Mouse (Mus musculus) embryonic facial prominence, embryonic 14.5 days (tissue): ENCODE measurements around the gene Olfr49. TPM values are rescaled to one million over a fixed set of nuclear protein-coding genes. Genes with fewer than 3 reads are reported as not detected.
A peak's percentile ranks its signal among the peaks of the same experiment; 100 is the strongest.

Experiments used
- ATAC-seq: fragments of 200-750 bp; cut with Nextera tagmentation; 2 replicates; pipeline ENCODE4 v1.8.0; 2017; ENCODE audit warnings: low read depth, moderate number of reproducible peaks, moderate TSS enrichment
- DNase-seq: peaks from one replicate; pipeline ENCODE4 v3.0.0-alpha.2; 2015; ENCODE audit warnings: low spot score
- H3K27ac ChIP-seq: fragments of 300-500 bp; sonication (generic); replicated peaks from 2 replicates; pipeline ENCODE4 v1.5.1; 2014; ENCODE audit warnings: low read depth, mild to moderate bottlenecking, low read length, moderate library complexity
- H3K27me3 ChIP-seq: fragments of 300-500 bp; sonication (generic); replicated peaks from 2 replicates; pipeline ENCODE4 v1.6.1; 2014; ENCODE audit warnings: low read length; ENCODE audit not compliant: control insufficient read depth, insufficient read depth
- H3K36me3 ChIP-seq: fragments of 300-500 bp; sonication (generic); 2 replicates; pipeline ENCODE4 v1.6.1; 2014; ENCODE audit warnings: low read length, mixed read lengths; ENCODE audit not compliant: control insufficient read depth, insufficient read depth
- H3K4me1 ChIP-seq: fragments of 300-500 bp; sonication (generic); 2 replicates; pipeline ENCODE4 v1.6.1; 2014; ENCODE audit warnings: antibody characterized with exemption, low read length; ENCODE audit not compliant: control insufficient read depth, insufficient read depth
- H3K4me2 ChIP-seq: fragments of 300-500 bp; sonication (generic); 2 replicates; pipeline ENCODE4 v1.6.1; 2014; ENCODE audit warnings: low read depth, mild to moderate bottlenecking, low read length, moderate library complexity, mixed read lengths
- H3K4me3 ChIP-seq: fragments of 300-500 bp; sonication (generic); 2 replicates; pipeline ENCODE4 v1.5.1; 2014; ENCODE audit warnings: low read depth, mild to moderate bottlenecking, low read length
- H3K9ac ChIP-seq: fragments of 300-500 bp; sonication (generic); 2 replicates; pipeline ENCODE4 v1.6.1; 2014; ENCODE audit warnings: low read depth, mild to moderate bottlenecking, low read length, moderate library complexity, mixed read lengths
- H3K9me3 ChIP-seq: fragments of 300-500 bp; sonication (generic); 2 replicates; pipeline ENCODE4 v1.6.1; 2016; ENCODE audit warnings: low read length; ENCODE audit not compliant: control insufficient read depth
- WGBS: fragments of 180-500 bp; shearing (Covaris S2); extraction: QIAGEN DNeasy Blood & Tissue Kit; methylation state at CpG from one replicate; pipeline ENCODE4 v1.1.7; 2014; 5-methylcytosine and 5-hydroxymethylcytosine counted together
- polyA plus RNA-seq: library from polyadenylated mRNA; unstranded; fragments of >200 nt; fragmentation: Nextera tagmentation; extraction: Ambion mirVana; gene quantifications from 2 replicates; pipeline ENCODE4 v1.2.1, GENCODE M21; 2014

The Olfr49 gene
- polyA plus RNA-seq, 1 experiment from 2014 or later = 0.04 TPM

GRCm38 (mm10) chr14:54311763-54312162 lies 27.0 kb upstream of the Olfr49 start:
- WGBS = 17% methylated on average over 3 of the region's 3 CpGs
- DNase-seq = peak; percentile 26

DNA sequence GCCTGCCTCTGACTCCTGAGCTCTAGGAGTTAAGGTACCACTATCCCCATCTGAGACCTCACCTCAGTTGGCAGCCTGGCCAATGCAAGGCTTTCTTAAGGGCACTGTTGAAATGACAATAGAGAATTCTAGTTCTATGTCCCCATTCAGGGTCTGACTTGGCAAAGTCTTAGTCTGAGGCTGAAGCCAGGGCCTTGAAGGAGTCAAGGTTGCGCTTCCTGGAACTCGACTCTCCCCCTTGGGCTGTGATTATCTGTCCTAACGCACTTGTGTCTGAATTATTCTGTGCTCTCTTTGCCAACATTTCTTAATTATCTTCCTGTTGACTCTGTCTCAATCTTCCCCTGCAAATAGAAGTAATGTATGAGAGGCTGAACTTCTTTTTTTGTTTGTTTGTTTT lies 15.9 kb upstream of the Olfr49 start:
- no peak for DNase-seq
- peaks cover 5% of the 10 kb centered on the region for H3K9me3 ChIP-seq
- no peak overlapping the region for H3K9ac ChIP-seq
- H3K4me1 ChIP-seq = no peaks in the 10 kb centered on the region
- H3K4me2 ChIP-seq = no peak overlapping the region
- no peak overlapping the region for H3K4me3 ChIP-seq
- 87% methylated on average over 3 of the region's 3 CpGs for WGBS
- H3K27ac ChIP-seq = no peak overlapping the region
- no peak for ATAC-seq
- H3K36me3 ChIP-seq = no peaks in the 10 kb centered on the region
- no peaks in the 10 kb centered on the region for H3K27me3 ChIP-seq

More at GRCm38 (mm10) chr14:54311763-54312162, 27.0 kb upstream of the Olfr49 start:
- H3K4me3 ChIP-seq = no peak overlapping the region
- no peak overlapping the region for H3K27ac ChIP-seq
- no peaks in the 10 kb centered on the region for H3K36me3 ChIP-seq
- ATAC-seq = no peak
- no peaks in the 10 kb centered on the region for H3K27me3 ChIP-seq
- no peaks in the 10 kb centered on the region for H3K9me3 ChIP-seq
- H3K9ac ChIP-seq = no peak overlapping the region
- no peak overlapping the region for H3K4me2 ChIP-seq
- H3K4me1 ChIP-seq = no peaks in the 10 kb centered on the region

DNA sequence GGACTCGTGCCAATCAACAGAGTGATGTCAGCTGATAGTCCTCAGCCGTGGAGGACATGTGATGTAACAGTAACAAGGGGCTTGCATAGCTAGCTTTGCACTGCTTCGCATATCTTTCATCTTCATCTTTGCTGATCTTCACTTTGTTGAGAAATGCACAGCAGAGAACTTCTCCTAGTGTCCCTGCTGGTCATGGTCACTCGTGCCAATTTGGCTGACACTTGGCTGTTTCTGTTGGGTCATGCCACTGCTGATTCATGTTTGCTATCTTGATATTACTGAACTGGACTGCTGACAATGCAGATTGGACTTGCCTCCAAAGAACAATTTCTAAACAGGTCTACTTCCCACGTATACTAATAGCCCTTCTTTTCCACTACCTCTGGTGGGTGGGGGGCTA lies 15.4 kb upstream of the Olfr49 start:
- H3K27me3 ChIP-seq = no peaks in the 10 kb centered on the region
- WGBS = 81% methylated on average over 5 of the region's 5 CpGs
- H3K4me2 ChIP-seq = no peak overlapping the region
- no peaks in the 10 kb centered on the region for H3K4me1 ChIP-seq
- DNase-seq (no peak), ATAC-seq (no peak)
- no peak overlapping the region for H3K9ac ChIP-seq
- no peak overlapping the region for H3K27ac ChIP-seq
- H3K36me3 ChIP-seq = no peaks in the 10 kb centered on the region
- peaks cover 5% of the 10 kb centered on the region for H3K9me3 ChIP-seq
- no peak overlapping the region for H3K4me3 ChIP-seq

DNA sequence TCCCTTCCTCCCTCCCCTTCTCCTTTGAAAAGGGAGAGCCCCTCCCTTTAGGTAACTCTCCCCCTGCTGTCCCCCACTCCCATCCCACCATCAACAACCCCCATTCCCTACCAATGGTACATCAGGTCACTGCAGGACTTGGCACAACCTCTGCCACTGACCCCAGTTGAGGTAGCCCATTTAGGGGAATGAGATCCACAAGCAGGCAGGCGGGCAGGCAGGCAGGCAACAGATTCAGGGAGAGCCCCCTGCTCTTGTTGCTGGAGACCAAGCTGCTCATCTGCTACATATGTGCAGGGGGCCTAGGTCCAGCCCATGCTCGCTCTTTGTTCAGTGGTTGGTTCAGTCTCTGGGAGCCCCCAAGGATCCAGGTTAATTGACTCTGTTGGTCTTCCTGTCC lies 8.3 kb downstream of the Olfr49 start:
- Histone ChIP-seq H3K4me2 (no peak overlapping the region), H3K27me3 (no peaks in the 10 kb centered on the region), H3K36me3 (no peaks in the 10 kb centered on the region), H3K4me3 (no peak overlapping the region), H3K27ac (no peak overlapping the region), H3K9ac (no peak overlapping the region), H3K9me3 (no peaks in the 10 kb centered on the region), H3K4me1 (no peaks in the 10 kb centered on the region)
- ATAC-seq = no peak
- DNase-seq = no peak
- 79% methylated on average over 2 of the region's 2 CpGs for WGBS

- ATAC-seq = no peak
- WGBS = 82% methylated on average over 3 of the region's 3 CpGs
- Histone ChIP-seq H3K9ac (no peak overlapping the region), H3K27me3 (no peaks in the 10 kb centered on the region), H3K36me3 (peaks cover 15% of the 10 kb centered on the region), H3K4me2 (no peak overlapping the region), H3K9me3 (no peaks in the 10 kb centered on the region), H3K4me3 (no peak overlapping the region), H3K27ac (no peak overlapping the region), H3K4me1 (no peaks in the 10 kb centered on the region)
- no peak for DNase-seq
These were observed 12.0 kb downstream of the Olfr49 start for GRCm38 (mm10) chr14:54272696-54273095.

DNA sequence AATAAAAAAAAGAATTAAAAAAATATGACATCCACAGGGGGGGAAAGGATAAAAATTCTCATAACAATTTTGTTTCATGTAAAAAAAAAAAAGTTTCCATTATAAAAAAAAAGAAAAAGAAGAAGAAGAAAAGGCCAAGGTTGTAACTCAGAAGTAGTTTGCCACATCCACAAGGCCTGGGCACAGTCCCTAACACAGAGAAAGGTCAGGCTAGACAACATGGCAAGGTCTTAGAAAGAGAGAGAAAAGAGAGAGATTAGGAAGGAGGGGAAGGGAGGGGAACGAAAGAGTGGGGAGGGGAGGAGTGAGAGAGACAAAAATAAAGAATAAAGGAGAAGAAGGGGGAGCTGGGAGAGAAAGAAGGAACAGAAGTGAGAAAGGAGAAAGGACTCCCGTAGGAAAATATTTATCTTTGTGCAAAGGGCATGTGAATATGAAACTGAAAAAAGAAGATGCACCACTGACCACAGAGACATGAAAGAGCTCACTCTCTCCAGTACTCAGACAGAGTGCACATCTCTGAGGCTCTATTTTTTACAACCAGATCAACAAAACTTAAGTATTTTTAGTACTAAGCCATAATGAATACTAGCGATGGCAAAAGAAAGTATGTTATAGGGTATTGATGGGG lies 12.6 kb downstream of the Olfr49 start:
- Histone ChIP-seq H3K9me3 (no peaks in the 10 kb centered on the region), H3K27me3 (no peaks in the 10 kb centered on the region), H3K4me3 (no peak overlapping the region), H3K4me1 (no peaks in the 10 kb centered on the region), H3K4me2 (no peak overlapping the region), H3K36me3 (peaks cover 21% of the 10 kb centered on the region), H3K9ac (no peak overlapping the region), H3K27ac (no peak overlapping the region)
- ATAC-seq = no peak
- DNase-seq = no peak
- 78% methylated on average over 3 of the region's 3 CpGs for WGBS

DNA sequence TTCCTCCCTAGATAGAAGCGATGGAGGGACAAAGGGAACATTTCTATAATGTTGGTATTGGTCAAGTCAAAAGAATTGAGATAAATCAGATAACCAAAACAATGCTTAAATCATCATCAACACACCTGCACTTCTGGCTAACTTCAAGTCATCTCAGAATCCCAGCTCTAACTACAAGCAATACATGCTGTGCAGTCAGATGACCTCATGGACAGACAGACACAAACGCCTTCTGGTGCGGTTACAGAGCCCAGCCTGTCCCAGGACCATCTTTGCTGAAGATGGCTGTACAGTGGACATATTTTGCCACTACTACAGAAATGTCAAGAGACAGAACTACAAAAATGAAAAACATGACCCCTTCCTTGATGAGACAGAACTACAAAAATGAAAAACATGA lies 14.3 kb downstream of the Olfr49 start:
- 90% methylated on average over 3 of the region's 3 CpGs for WGBS
- H3K27me3 ChIP-seq = no peaks in the 10 kb centered on the region
- DNase-seq (no peak), ATAC-seq (no peak)
- H3K4me3 ChIP-seq = no peak overlapping the region
- peaks cover 25% of the 10 kb centered on the region for H3K36me3 ChIP-seq
- no peak overlapping the region for H3K4me2 ChIP-seq
- H3K4me1 ChIP-seq = no peaks in the 10 kb centered on the region
- H3K27ac ChIP-seq = no peak overlapping the region
- H3K9me3 ChIP-seq = no peaks in the 10 kb centered on the region
- H3K9ac ChIP-seq = no peak overlapping the region

GRCm38 (mm10) chr14:54269566-54269965 lies 15.2 kb downstream of the Olfr49 start:
- Histone ChIP-seq H3K4me2 (no peak overlapping the region), H3K27ac (no peak overlapping the region), H3K9ac (no peak overlapping the region), H3K4me1 (no peaks in the 10 kb centered on the region), H3K36me3 (peaks cover 25% of the 10 kb centered on the region), H3K9me3 (no peaks in the 10 kb centered on the region), H3K27me3 (no peaks in the 10 kb centered on the region), H3K4me3 (no peak overlapping the region)
- DNase-seq (no peak), ATAC-seq (no peak)
- WGBS = 93% methylated on average over 3 of the region's 3 CpGs

- DNase-seq = no peak
- H3K4me2 ChIP-seq = no peak overlapping the region
- H3K4me3 ChIP-seq = no peak overlapping the region
- ATAC-seq = no peak
- no peaks in the 10 kb centered on the region for H3K27me3 ChIP-seq
- no peaks in the 10 kb centered on the region for H3K4me1 ChIP-seq
- H3K9me3 ChIP-seq = no peaks in the 10 kb centered on the region
- H3K27ac ChIP-seq = no peak overlapping the region
- peaks cover 37% of the 10 kb centered on the region for H3K36me3 ChIP-seq
- H3K9ac ChIP-seq = no peak overlapping the region
- WGBS = 90% methylated on average over 10 of the region's 10 CpGs
These were observed 16.8 kb downstream of the Olfr49 start for GRCm38 (mm10) chr14:54267966-54268365.
